Mouse (Mus musculus) kidney, postnatal 0 days (tissue): ENCODE measurements at regions not wholly inside any gene's neighbourhood (a gene's known extent, or its start where the extent isn't known, plus 50 kb on each side); places are given as distances from the start of the nearest gene placed in this dataset.

ENCODE experiments used
- ATAC-seq: fragments of 200-750 bp; cut with Nextera tagmentation; replicated peaks from 2 replicates; pipeline ENCODE4 v1.8.0; 2017; ENCODE audit warnings: low read depth, moderate number of reproducible peaks, moderate TSS enrichment, moderate library complexity; ENCODE audit not compliant: low FRiP score
- DNase-seq: peaks from one replicate; pipeline ENCODE4 v3.0.0-alpha.2; 2016; ENCODE audit warnings: low spot score
- H3K27ac ChIP-seq: fragments of 300-500 bp; sonication (generic); 2 replicates; pipeline ENCODE4 v1.5.1; 2014; ENCODE audit warnings: mild to moderate bottlenecking
- H3K27me3 ChIP-seq: fragments of 300-500 bp; sonication (generic); 2 replicates; pipeline ENCODE4 v1.6.1; 2014; ENCODE audit warnings: low read length, mixed read lengths; ENCODE audit not compliant: insufficient read depth
- H3K36me3 ChIP-seq: fragments of 300-500 bp; sonication (generic); 2 replicates; pipeline ENCODE4 v1.6.1; 2014; ENCODE audit warnings: low read length, mixed read lengths; ENCODE audit not compliant: insufficient read depth
- H3K4me1 ChIP-seq: fragments of 300-500 bp; sonication (generic); replicated peaks from 2 replicates; pipeline ENCODE4 v1.6.1; 2014; ENCODE audit warnings: antibody characterized with exemption, low read length, mixed read lengths; ENCODE audit not compliant: insufficient read depth
- H3K4me2 ChIP-seq: fragments of 300-500 bp; sonication (generic); 2 replicates; pipeline ENCODE4 v1.6.1; 2014; ENCODE audit warnings: mild to moderate bottlenecking, low read length, moderate library complexity, mixed read lengths
- H3K4me3 ChIP-seq: fragments of 300-500 bp; sonication (generic); replicated peaks from 2 replicates; pipeline ENCODE4 v1.5.1; 2014; ENCODE audit warnings: low read depth, low read length
- H3K9ac ChIP-seq: fragments of 300-500 bp; sonication (generic); 2 replicates; pipeline ENCODE4 v1.6.1; 2014; ENCODE audit warnings: low read depth, low read length
- H3K9me3 ChIP-seq: fragments of 300-500 bp; sonication (generic); replicated peaks from 2 replicates; pipeline ENCODE4 v1.6.1; 2016; ENCODE audit warnings: low read length, inconsistent platforms, mixed read lengths
- CTCF ChIP-seq: IDR thresholded peaks from 2 replicates; pipeline ENCODE4 v1.5.1; 2016; ENCODE audit warnings: antibody characterized with exemption, low read depth, mild to moderate bottlenecking, moderate library complexity
- WGBS: fragments of 180-500 bp; shearing (Covaris S2); extraction: QIAGEN DNeasy Blood & Tissue Kit; methylation state at CpG from one replicate; pipeline ENCODE4 v1.1.7; 2014; 5-methylcytosine and 5-hydroxymethylcytosine counted together

- Histone ChIP-seq H3K4me2 (no peak overlapping the region), H3K27me3 (peaks cover 33% of the 10 kb centered on the region), H3K27ac (no peak overlapping the region), H3K9ac (no peak overlapping the region), H3K9me3 (no peaks in the 10 kb centered on the region), H3K4me1 (no peaks in the 10 kb centered on the region), H3K4me3 (no peak overlapping the region), H3K36me3 (no peaks in the 10 kb centered on the region)
- no peak for ATAC-seq
- WGBS = 14% methylated on average over 3 of the region's 3 CpGs
- no peak for DNase-seq
- TF ChIP-seq CTCF = no peak
Measured at GRCm38 (mm10) chr7:79527984-79528383, 61.8 kb upstream of the Polg start.

- Histone ChIP-seq H3K27me3 (peaks cover 19% of the 10 kb centered on the region), H3K4me3 (no peak overlapping the region), H3K27ac (no peak overlapping the region), H3K4me1 (no peaks in the 10 kb centered on the region), H3K4me2 (no peak overlapping the region), H3K9ac (no peak overlapping the region), H3K9me3 (no peaks in the 10 kb centered on the region), H3K36me3 (no peaks in the 10 kb centered on the region)
- no peak for TF ChIP-seq CTCF
- DNase-seq (no peak), ATAC-seq (no peak)
- 42% methylated on average over 14 of the region's 14 CpGs for WGBS
Measured at GRCm38 (mm10) chr7:79525690-79526630, 59.8 kb upstream of the Polg start.

- ATAC-seq = no peak
- H3K4me1 ChIP-seq = no peaks in the 10 kb centered on the region
- no peak overlapping the region for H3K9ac ChIP-seq
- no peak for TF ChIP-seq CTCF
- WGBS = 71% methylated on average over 10 of the region's 10 CpGs
- H3K27ac ChIP-seq = no peak overlapping the region
- no peaks in the 10 kb centered on the region for H3K9me3 ChIP-seq
- DNase-seq = no peak
- H3K4me2 ChIP-seq = no peak overlapping the region
- no peaks in the 10 kb centered on the region for H3K36me3 ChIP-seq
- peaks cover 14% of the 10 kb centered on the region for H3K27me3 ChIP-seq
- no peak overlapping the region for H3K4me3 ChIP-seq
Measured at GRCm38 (mm10) chr7:79524921-79525320, 58.8 kb upstream of the Polg start.

- no peaks in the 10 kb centered on the region for H3K36me3 ChIP-seq
- no peak overlapping the region for H3K27ac ChIP-seq
- ATAC-seq (no peak), DNase-seq (no peak)
- no peaks in the 10 kb centered on the region for H3K4me1 ChIP-seq
- no peak overlapping the region for H3K4me2 ChIP-seq
- H3K4me3 ChIP-seq = no peak overlapping the region
- no peaks in the 10 kb centered on the region for H3K9me3 ChIP-seq
- no peak for TF ChIP-seq CTCF
- peaks cover 14% of the 10 kb centered on the region for H3K27me3 ChIP-seq
- 68% methylated on average over 4 of the region's 4 CpGs for WGBS
- H3K9ac ChIP-seq = no peak overlapping the region
Measured at GRCm38 (mm10) chr7:79523696-79524095, 57.5 kb upstream of the Polg start.

- DNase-seq (no peak), ATAC-seq (no peak)
- Histone ChIP-seq H3K4me2 (no peak overlapping the region), H3K4me1 (no peaks in the 10 kb centered on the region), H3K9me3 (no peaks in the 10 kb centered on the region), H3K36me3 (no peaks in the 10 kb centered on the region), H3K27me3 (peaks cover 29% of the 10 kb centered on the region), H3K4me3 (no peak overlapping the region), H3K27ac (no peak overlapping the region), H3K9ac (no peak overlapping the region)
- TF ChIP-seq CTCF = no peak
- 85% methylated on average over 3 of the region's 3 CpGs for WGBS
Measured at GRCm38 (mm10) chr7:79522046-79522445, 55.9 kb upstream of the Polg start.

GRCm38 (mm10) chr7:79521259-79521658 lies 55.1 kb upstream of the Polg start:
- Histone ChIP-seq H3K4me1 (no peaks in the 10 kb centered on the region), H3K27ac (no peak overlapping the region), H3K4me3 (no peak overlapping the region), H3K9ac (no peak overlapping the region), H3K27me3 (peaks cover 34% of the 10 kb centered on the region), H3K36me3 (no peaks in the 10 kb centered on the region), H3K9me3 (no peaks in the 10 kb centered on the region), H3K4me2 (no peak overlapping the region)
- ATAC-seq (no peak), DNase-seq (no peak)
- no peak for TF ChIP-seq CTCF
- WGBS = 52% methylated on average over 5 of the region's 5 CpGs
